Mouse (Mus musculus): ENCODE results near the gene Atp6v1b1. TPM values are rescaled to one million over a fixed set of nuclear protein-coding genes. Genes with fewer than 3 reads are reported as not detected.

Atp6v1b1 gene
- total RNA-seq, 2 experiments from 2014 or later, result not detected

GRCm38 (mm10) chr6:83714221-83715123, 28.3 kb upstream of the Atp6v1b1 start:
- intact Hi-C loops (cut with DNase I), result loop anchor here (10.0 kb wide), 2 partner anchors 640 to 870 kb away; partner anchors contain the start of genes Pcgf1 and Tlx2
- DNase-seq (ENCODE audit: low spot score in 2 of 2), result no peak

- intact Hi-C loops (cut with DNase I), result loop anchor here (2.0 to 10.0 kb wide), 3 partner anchors 13 to 869 kb away; partner anchors contain the start of genes Pcgf1 and Tlx2
- no peak for DNase-seq (ENCODE audit: low spot score in 2 of 2)
These were observed 27.2 kb upstream of the Atp6v1b1 start for GRCm38 (mm10) chr6:83715461-83716196.

- no peak for DNase-seq (ENCODE audit: low spot score in 2 of 2)
- intact Hi-C loops (cut with DNase I), result loop anchor here (2.0 to 10.0 kb wide), 3 partner anchors 14 to 868 kb away; partner anchors contain the start of genes Pcgf1 and Tlx2
These were observed 25.8 kb upstream of the Atp6v1b1 start for GRCm38 (mm10) chr6:83717026-83717425.

DNA sequence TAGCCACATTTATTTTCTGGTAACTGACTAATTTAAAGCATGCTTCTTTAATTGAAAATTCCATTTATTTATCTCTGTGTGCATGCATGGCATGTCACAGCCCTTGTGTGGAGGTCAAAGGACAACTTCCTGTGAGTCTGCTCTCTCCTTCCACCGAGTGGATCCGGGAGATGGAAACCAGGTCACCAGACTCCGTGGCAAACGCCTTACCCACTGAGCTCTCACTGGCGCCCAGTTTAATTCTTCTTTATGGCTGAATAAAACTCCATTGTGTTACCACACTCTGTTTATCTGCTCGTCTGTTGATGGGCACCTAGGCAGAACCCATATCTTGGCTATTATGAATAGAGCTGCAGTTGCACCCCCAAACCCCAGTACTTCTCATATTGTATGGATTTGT, 20.3 kb upstream of the Atp6v1b1 start:
- no peak for DNase-seq (ENCODE audit: low spot score in 2 of 2)
- intact Hi-C loops (cut with DNase I), result no loop called here

DNA sequence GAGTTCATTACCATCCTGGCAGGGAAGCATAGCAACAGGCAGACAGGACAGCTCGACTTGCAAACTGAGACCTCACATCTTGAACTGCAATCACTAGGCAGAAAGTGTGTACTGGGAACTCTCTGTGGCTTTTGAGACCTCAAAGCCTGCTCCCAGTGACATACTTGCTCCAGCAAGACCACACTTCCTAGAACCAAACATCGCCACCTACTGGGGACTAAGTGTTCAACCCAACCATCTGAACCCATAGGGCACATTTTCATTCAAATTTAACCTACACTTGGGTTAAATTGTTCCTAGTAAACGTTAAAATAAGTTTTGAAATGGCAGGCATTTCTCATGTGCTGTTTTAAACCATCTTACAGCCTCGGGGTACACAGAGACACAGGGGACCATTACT, 15.6 kb upstream of the Atp6v1b1 start:
- intact Hi-C loops (cut with DNase I), result loop anchor here (5.0 kb wide), 1 partner anchor 35 kb away; no protein-coding TSS in a partner anchor
- no peak for DNase-seq (ENCODE audit: low spot score in 2 of 2)

DNA sequence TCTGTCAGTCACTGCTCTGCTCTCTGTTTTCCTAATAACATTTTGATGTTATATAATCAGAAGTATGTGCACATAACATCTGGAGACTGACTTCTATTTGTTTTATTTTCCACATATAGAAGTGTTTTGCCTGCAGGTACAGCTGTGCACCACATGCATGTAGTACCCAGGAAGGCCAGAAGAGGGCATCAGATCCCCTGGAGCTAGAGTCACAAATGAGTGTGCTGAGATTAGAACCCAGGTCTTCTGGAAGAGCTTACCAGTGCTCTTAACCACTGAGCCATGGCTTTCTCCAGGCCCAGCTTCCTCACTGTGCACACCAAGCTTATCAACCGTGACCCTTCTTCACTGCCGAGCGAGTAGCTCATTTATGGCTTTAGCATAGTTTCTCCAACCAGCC, 14.3 kb upstream of the Atp6v1b1 start:
- intact Hi-C loops (cut with DNase I), result loop anchor here (5.0 kb wide), 1 partner anchor 36 kb away; no protein-coding TSS in a partner anchor
- no peak for DNase-seq (ENCODE audit: low spot score in 2 of 2)

- DNase-seq (ENCODE audit: low spot score in 2 of 2), result no peak
- intact Hi-C loops (cut with DNase I), result loop anchor here (5.0 kb wide), 1 partner anchor 37 kb away; no protein-coding TSS in a partner anchor
These were observed 13.3 kb upstream of the Atp6v1b1 start for GRCm38 (mm10) chr6:83729350-83729970.

GRCm38 (mm10) chr6:83731128-83731527, 11.7 kb upstream of the Atp6v1b1 start:
- no peak for DNase-seq (ENCODE audit: low spot score in 2 of 2)
- intact Hi-C loops (cut with DNase I), result no loop called here

- no peak for DNase-seq (ENCODE audit: low spot score in 2 of 2)
- intact Hi-C loops (cut with DNase I), result no loop called here
These were observed 5.5 kb upstream of the Atp6v1b1 start for GRCm38 (mm10) chr6:83737311-83737710.

DNA sequence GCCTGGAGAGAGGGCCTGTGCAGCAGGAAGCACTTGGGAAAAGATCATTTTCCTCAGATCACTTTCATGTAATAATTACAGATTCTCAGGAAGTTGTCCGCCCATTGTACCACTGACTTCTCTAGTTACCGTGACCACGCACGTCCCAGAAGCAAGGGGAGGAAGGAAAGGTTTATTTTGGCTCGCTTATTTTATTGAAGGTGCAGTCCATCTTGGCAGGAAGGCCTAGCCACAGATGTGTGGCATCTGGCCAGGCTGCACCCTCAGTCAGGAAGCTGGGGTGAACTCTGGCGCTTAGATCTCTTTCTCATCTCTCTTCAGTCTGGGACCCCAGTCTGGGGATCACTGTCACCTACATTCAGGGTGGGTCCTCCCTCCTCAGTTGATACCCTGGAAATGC, 4.2 kb upstream of the Atp6v1b1 start:
- intact Hi-C loops (cut with DNase I), result no loop called here
- DNase-seq (ENCODE audit: low spot score in 2 of 2), result no peak

GRCm38 (mm10) chr6:83743212-83743611, 422 bp downstream of the Atp6v1b1 start:
- intact Hi-C loops (cut with DNase I), result no loop called here
- DNase-seq (ENCODE audit: low spot score in 2 of 2), result no peak

- DNase-seq (ENCODE audit: low spot score in 2 of 2), result no peak
- intact Hi-C loops (cut with DNase I), result no loop called here
These were observed 1.3 kb downstream of the Atp6v1b1 start for GRCm38 (mm10) chr6:83744126-83744525.

DNA sequence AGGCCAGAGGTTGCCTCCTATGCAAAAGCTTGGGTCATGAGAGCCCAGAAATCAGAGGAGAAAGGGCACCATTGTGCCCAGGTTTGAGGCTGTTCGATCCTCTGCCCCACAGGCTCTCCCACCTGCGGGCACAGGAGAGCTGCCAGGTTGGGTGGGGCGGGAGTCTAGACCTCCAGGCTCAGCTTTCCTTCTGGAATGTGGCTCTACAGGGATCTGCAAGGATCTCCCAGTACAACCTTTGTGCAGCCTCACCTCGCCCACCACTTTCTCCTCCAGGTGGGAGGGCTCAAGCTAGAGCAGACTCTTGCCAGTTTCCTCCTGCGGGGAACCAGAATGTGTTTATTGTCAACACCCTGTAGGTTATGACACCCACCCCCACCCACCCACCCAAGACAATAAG, 1.8 kb downstream of the Atp6v1b1 start:
- intact Hi-C loops (cut with DNase I), result no loop called here
- DNase-seq (ENCODE audit: low spot score in 2 of 2), result no peak

DNA sequence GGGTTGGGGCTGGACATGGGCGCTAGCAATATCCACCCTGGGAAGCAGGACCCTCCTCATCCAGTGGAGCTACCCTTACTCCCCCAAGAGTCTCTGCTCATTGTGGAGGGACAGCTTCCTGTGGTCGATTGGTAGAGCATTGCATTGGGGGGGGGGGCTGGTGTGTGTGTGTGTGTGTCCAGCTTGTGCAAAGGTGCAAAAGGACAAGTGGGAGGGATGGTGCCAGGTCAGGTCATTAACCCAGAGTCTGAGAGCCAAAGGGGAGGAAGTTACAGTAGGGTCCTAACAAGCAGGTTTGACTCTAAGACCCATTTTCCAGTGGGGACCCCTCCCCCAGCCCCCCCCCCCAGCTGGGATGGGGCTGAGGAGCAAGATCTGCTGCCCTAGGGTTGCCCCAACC, 2.7 kb downstream of the Atp6v1b1 start:
- intact Hi-C loops (cut with DNase I), result no loop called here
- DNase-seq (ENCODE audit: low spot score in 2 of 2), result no peak

- intact Hi-C loops (cut with DNase I), result no loop called here
- no peak for DNase-seq (ENCODE audit: low spot score in 2 of 2)
These were observed 6.5 kb downstream of the Atp6v1b1 start for GRCm38 (mm10) chr6:83749286-83749685.

DNA sequence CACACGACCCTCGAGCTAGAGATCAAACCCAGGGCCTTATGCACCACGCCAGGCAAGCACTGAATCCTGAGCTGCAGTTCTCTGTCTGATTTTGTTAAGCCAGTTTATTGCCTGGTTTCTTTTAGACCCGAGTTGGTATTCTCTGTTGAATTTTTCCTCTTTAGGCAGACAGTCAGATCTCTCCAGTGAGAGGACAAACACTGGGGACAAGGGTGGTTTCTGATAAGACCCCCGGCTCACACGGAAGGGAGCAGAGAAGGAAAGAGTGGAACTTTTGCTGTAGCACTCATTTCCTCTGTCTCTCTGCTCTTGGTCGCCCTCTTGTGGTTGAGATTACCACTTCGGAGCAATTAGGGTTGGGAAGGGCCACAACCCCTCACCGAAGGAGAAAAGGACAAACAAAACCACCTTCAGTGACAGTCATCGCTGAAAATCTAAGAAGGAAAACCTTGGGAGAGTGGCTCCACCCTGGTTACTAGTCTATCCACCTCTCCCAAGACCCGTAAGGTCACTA, 7.4 kb downstream of the Atp6v1b1 start:
- peak; percentile 27 to 45 for DNase-seq (ENCODE audit: low spot score in 2 of 2)
- intact Hi-C loops (cut with DNase I), result loop anchor here (1.0 to 10.0 kb wide), 2 partner anchors 57 to 165 kb away; no protein-coding TSS in a partner anchor

GRCm38 (mm10) chr6:83756051-83756450, 13.3 kb downstream of the Atp6v1b1 start:
- intact Hi-C loops (cut with DNase I), result loop anchor here (10.0 kb wide), 1 partner anchor 171 kb away; no protein-coding TSS in a partner anchor

DNA sequence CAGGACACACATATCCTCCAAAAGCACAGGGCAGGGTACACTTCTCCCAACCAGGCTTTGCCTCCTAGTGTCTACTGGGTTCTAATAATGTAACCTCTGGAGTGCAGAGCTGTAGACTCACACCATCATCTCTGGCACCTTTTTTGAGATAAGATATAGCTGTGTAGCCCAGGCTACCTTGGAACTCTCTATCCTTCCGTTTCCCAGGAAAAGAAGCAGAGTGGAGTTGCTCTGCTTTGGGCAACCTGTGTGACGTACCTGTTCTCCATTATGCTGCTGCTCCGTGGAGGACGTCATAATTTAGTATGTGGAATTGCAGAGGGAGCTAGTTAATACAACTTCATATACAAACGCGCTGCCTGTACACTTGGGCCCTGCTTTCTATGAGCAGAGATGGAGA, 19.6 kb downstream of the Atp6v1b1 start, which contains the start of gene Ankrd53:
Gene Ankrd53 (plus strand): TSS at position 301 of the 400 bp plus-strand sequence.
- intact Hi-C loops (cut with DNase I), result no loop called here
- DNase-seq (ENCODE audit: low spot score in 2 of 2), result no peak

More at GRCm38 (mm10) chr6:83756051-83756450, 13.3 kb downstream of the Atp6v1b1 start:
- DNase-seq (ENCODE audit: low spot score in 2 of 2), result no peak

- DNase-seq (ENCODE audit: low spot score in 2 of 2), result peak in 1 of 2 experiments; percentile 16
- intact Hi-C loops (cut with DNase I), result no loop called here
These were observed 20.2 kb downstream of the Atp6v1b1 start for GRCm38 (mm10) chr6:83762880-83763431.

Measured in left cerebral cortex, postnatal 25 days (tissue).